Mouse (Mus musculus) MEL (cell line): Measurements from ENCODE around the gene Hnrnpa1. TPM values are rescaled to one million over a fixed set of nuclear protein-coding genes. Genes with fewer than 3 reads are reported as not detected.
A peak's percentile ranks its signal among the peaks of the same experiment; 100 is the strongest.

Source experiments
- DNase-seq: peaks from one replicate; pipeline ENCODE4 v3.0.0; 2011; ENCODE audit warnings: low read depth, low spot score
- H3K27ac ChIP-seq: 2 replicates; pipeline ENCODE4 v1.5.1; 2012; ENCODE audit warnings: low read depth, mild to moderate bottlenecking, control low read depth, low read length, moderate library complexity; ENCODE audit not compliant: control insufficient read depth
- H3K27me3 ChIP-seq, 2 experiments: fragments of 150-350 bp in 1 of 2; sonication (generic) in 1 of 2; 2 replicates each; pipeline ENCODE4 v1.6.1; 2012; ENCODE audit warnings: low read length in 2 of 2, mild to moderate bottlenecking in 2 of 2, improper control_type of control experiment in 1 of 2, moderate library complexity in 1 of 2; ENCODE audit not compliant: insufficient read depth in 2 of 2, control insufficient read depth in 1 of 2
- H3K36me3 ChIP-seq, 2 experiments: 2 replicates each; pipeline ENCODE4 v1.6.1; 2012 to 2014; ENCODE audit warnings: low read length in 2 of 2, improper control_type of control experiment in 1 of 2, inconsistent platforms in 1 of 2, mild to moderate bottlenecking in 1 of 2; ENCODE audit not compliant: insufficient read depth in 2 of 2, control insufficient read depth in 1 of 2
- H3K4me1 ChIP-seq, 2 experiments: fragments of 150-350 bp in 1 of 2; sonication (generic) in 1 of 2; 2 replicates each; pipeline ENCODE4 v1.6.1; 2012; ENCODE audit warnings: low read length in 2 of 2, improper control_type of control experiment in 1 of 2, mild to moderate bottlenecking in 1 of 2; ENCODE audit not compliant: insufficient read depth in 2 of 2, control insufficient read depth in 1 of 2
- H3K4me3 ChIP-seq, 2 experiments: fragments of 150-350 bp in 1 of 2; sonication (generic) in 1 of 2; 2 replicates each; pipeline ENCODE4 v1.5.1; 2012; ENCODE audit warnings: low read depth in 2 of 2, low read length in 2 of 2, mild to moderate bottlenecking in 2 of 2, moderate library complexity in 2 of 2, control low read depth in 1 of 2, improper control_type of control experiment in 1 of 2; ENCODE audit not compliant: control insufficient read depth in 1 of 2, insufficient read depth in 1 of 2
- H3K79me2 ChIP-seq: 2 replicates; pipeline ENCODE4 v1.6.1; 2012; ENCODE audit warnings: mild to moderate bottlenecking, low read length, moderate library complexity; ENCODE audit not compliant: control insufficient read depth, poor library complexity, insufficient read depth
- H3K9ac ChIP-seq: 2 replicates; pipeline ENCODE4 v1.6.1; 2012; ENCODE audit warnings: low read depth, mild to moderate bottlenecking, control low read depth, low read length, moderate library complexity; ENCODE audit not compliant: control insufficient read depth, poor library complexity, severe bottlenecking
- H3K9me3 ChIP-seq: fragments of 150-350 bp; sonication (generic); replicated peaks from 2 replicates; pipeline ENCODE4 v1.6.1; 2012; ENCODE audit warnings: mild to moderate bottlenecking, low read length, improper control_type of control experiment, moderate library complexity; ENCODE audit not compliant: insufficient read depth
- GATA1 ChIP-seq: IDR thresholded peaks from 2 replicates; pipeline ENCODE4 v1.6.1; 2011; ENCODE audit warnings: low read depth, low read length, improper control_type of control experiment
- HCFC1 ChIP-seq: IDR thresholded peaks from 2 replicates; pipeline ENCODE4 v1.6.1; 2012; ENCODE audit warnings: low read depth, mild to moderate bottlenecking, inconsistent platforms, low read length, improper control_type of control experiment, moderate library complexity
- JUND ChIP-seq: IDR thresholded peaks from 2 replicates; pipeline ENCODE4 v1.6.1; 2011; ENCODE audit warnings: low read depth, mild to moderate bottlenecking, improper control_type of control experiment, low read length
- MEF2A ChIP-seq: IDR thresholded peaks from 2 replicates; pipeline ENCODE4 v1.6.1; 2014; ENCODE audit warnings: low read depth, mild to moderate bottlenecking, inconsistent platforms, low read length, improper control_type of control experiment; ENCODE audit not compliant: poor library complexity, insufficient replicate concordance, severe bottlenecking; ENCODE audit errors: extremely low read depth
- MXI1 ChIP-seq: IDR thresholded peaks from 2 replicates; pipeline ENCODE4 v1.6.1; 2011; ENCODE audit warnings: mild to moderate bottlenecking, low read depth, low read length, improper control_type of control experiment
- MYB ChIP-seq: IDR thresholded peaks from 2 replicates; pipeline ENCODE4 v1.6.1; 2011; ENCODE audit warnings: mild to moderate bottlenecking, low read depth, low read length, improper control_type of control experiment
- NELFE ChIP-seq: IDR thresholded peaks from 2 replicates; pipeline ENCODE4 v1.6.1; 2011; ENCODE audit warnings: low read depth, low read length, improper control_type of control experiment
- NRF1 ChIP-seq: IDR thresholded peaks from 2 replicates; pipeline ENCODE4 v1.6.1; 2014; ENCODE audit warnings: low read depth, mild to moderate bottlenecking, inconsistent platforms, low read length, improper control_type of control experiment, moderate library complexity; ENCODE audit not compliant: poor library complexity, insufficient read depth, severe bottlenecking
- POLR2AphosphoS2 ChIP-seq: IDR thresholded peaks from 2 replicates; pipeline ENCODE4 v1.6.1; 2011; ENCODE audit warnings: low read length, improper control_type of control experiment
- POLR2AphosphoS5 ChIP-seq: IDR thresholded peaks from 2 replicates; pipeline ENCODE4 v1.6.1; 2012; ENCODE audit warnings: low read depth, borderline replicate concordance, mild to moderate bottlenecking, inconsistent platforms, low read length, moderate library complexity, mixed read lengths
- RCOR1 ChIP-seq: IDR thresholded peaks from 2 replicates; pipeline ENCODE4 v1.6.1; 2012; ENCODE audit warnings: low read depth, mild to moderate bottlenecking, inconsistent platforms, low read length, improper control_type of control experiment
- TAL1 ChIP-seq: IDR thresholded peaks from 2 replicates; pipeline ENCODE4 v1.6.1; 2012; ENCODE audit warnings: mild to moderate bottlenecking, inconsistent platforms, low read length, moderate library complexity, mixed read lengths
- TBP ChIP-seq: IDR thresholded peaks from 2 replicates; pipeline ENCODE4 v1.8.0; 2011; ENCODE audit warnings: low read depth, low read length, improper control_type of control experiment
- TCF12 ChIP-seq: IDR thresholded peaks from 2 replicates; pipeline ENCODE4 v1.6.1; 2014; ENCODE audit warnings: low read depth, mild to moderate bottlenecking, inconsistent platforms, low read length, improper control_type of control experiment, moderate library complexity
- UBTF ChIP-seq: IDR thresholded peaks from 2 replicates; pipeline ENCODE4 v1.6.1; 2012; ENCODE audit warnings: low read depth, mild to moderate bottlenecking, inconsistent platforms, low read length, improper control_type of control experiment, moderate library complexity, borderline replicate concordance; ENCODE audit not compliant: insufficient read depth
- USF1 ChIP-seq: IDR thresholded peaks from 2 replicates; pipeline ENCODE4 v1.6.1; 2014; ENCODE audit warnings: low read depth, mild to moderate bottlenecking, inconsistent platforms, low read length, improper control_type of control experiment, moderate library complexity
- ZKSCAN1 ChIP-seq: IDR thresholded peaks from 2 replicates; pipeline ENCODE4 v1.6.1; 2012; ENCODE audit warnings: low read depth, mild to moderate bottlenecking, inconsistent platforms, low read length, improper control_type of control experiment, moderate library complexity
- ZMIZ1 ChIP-seq: IDR thresholded peaks from 2 replicates; pipeline ENCODE4 v1.6.1; 2012; ENCODE audit warnings: low read depth, mild to moderate bottlenecking, inconsistent platforms, low read length, improper control_type of control experiment, moderate library complexity
- ZNF384 ChIP-seq: IDR thresholded peaks from 2 replicates; pipeline ENCODE4 v1.6.1; 2012; ENCODE audit warnings: low read depth, mild to moderate bottlenecking, inconsistent platforms, low read length, improper control_type of control experiment
- polyA plus RNA-seq, 2 experiments: library from polyadenylated mRNA; stranded (reverse) in 1 of 2; unstranded in 1 of 2; fragments of >175 nt in 1 of 2; fragments of >200 nt in 1 of 2; gene quantifications; 2 replicates each; pipeline versions ENCODE4 v1.2.1 to v1.2.4; 2012; ENCODE audit warnings: low replicate concordance in 2 of 2, low read depth in 1 of 2; ENCODE audit not compliant: insufficient read length in 2 of 2, insufficient read depth in 1 of 2, missing spikeins in 1 of 2
- total RNA-seq: library from RNA; depleted of rRNA; stranded (reverse); fragments of 300-350 nt; gene quantifications from 2 replicates; pipeline ENCODE4 v1.2.3, GENCODE M21; 2012

Gene Hnrnpa1
- total and polyA plus RNA-seq, 3 experiments, result 322 to 900 TPM; not detected in 1

GRCm38 (mm10) chr15:103257790-103258728, 17.8 kb downstream of the Hnrnpa1 start, which contains the start of gene Nfe2 (continued):
- peak; percentile 57 for TF ChIP-seq ZNF384
- peak; percentile 49; the same call in 1 of the 2 replicates for TF ChIP-seq TBP
- TF ChIP-seq ZMIZ1, result no peak; the same call in 1 of the 2 replicates
- peak; percentile 55 for TF ChIP-seq NELFE
- TF ChIP-seq UBTF, result 0 out of 2 replicates have a peak, but pooled peaks have one; percentile 70
- TF ChIP-seq RCOR1, result peak; percentile 60
- no peak for TF ChIP-seq ZKSCAN1
- TF ChIP-seq MEF2A, result no peak
- peak; percentile 73 for TF ChIP-seq POLR2AphosphoS2
- TF ChIP-seq MXI1, result 0 out of 2 replicates have a peak, but pooled peaks have one; percentile 42
- TF ChIP-seq USF1, result no peak

- peak; percentile 72 for DNase-seq
- Histone ChIP-seq H3K27me3 (no peaks in the 10 kb centered on the region), H3K4me1 (peaks cover 4 to 16% of the 10 kb centered on the region in 2 experiments; a peak in 3 of 4 replicates), H3K9me3 (no peaks in the 10 kb centered on the region), H3K36me3 (peaks cover 0 to 26% of the 10 kb centered on the region in 2 experiments; a peak in 2 of 4 replicates), H3K9ac (peak overlapping the region; percentile 64), H3K4me3 (peak overlapping the region in 1 of 2 experiments; percentile 20; a peak in 2 of 4 replicates), H3K27ac (peak overlapping the region; percentile 95), H3K79me2 (peaks cover 21% of the 10 kb centered on the region)
- TF ChIP-seq TBP, result peak; percentile 65; the same call in 1 of the 2 replicates
- TF ChIP-seq RCOR1, result no peak
- no peak for TF ChIP-seq TCF12
- no peak for TF ChIP-seq ZNF384
- peak; percentile 26; the same call in 1 of the 2 replicates for TF ChIP-seq GATA1
- no peak for TF ChIP-seq JUND
- TF ChIP-seq MYB, result no peak
- no peak for TF ChIP-seq UBTF
- no peak for TF ChIP-seq USF1
- no peak for TF ChIP-seq TAL1
- TF ChIP-seq POLR2AphosphoS5, result no peak
- TF ChIP-seq MEF2A, result no peak
- no peak for TF ChIP-seq NRF1
- TF ChIP-seq MXI1, result no peak
- no peak for TF ChIP-seq HCFC1
Observed at GRCm38 (mm10) chr15:103259162-103259561, 18.9 kb downstream of the Hnrnpa1 start.
